Mouse (Mus musculus): ENCODE measurements around the gene Abcd3.

DNA sequence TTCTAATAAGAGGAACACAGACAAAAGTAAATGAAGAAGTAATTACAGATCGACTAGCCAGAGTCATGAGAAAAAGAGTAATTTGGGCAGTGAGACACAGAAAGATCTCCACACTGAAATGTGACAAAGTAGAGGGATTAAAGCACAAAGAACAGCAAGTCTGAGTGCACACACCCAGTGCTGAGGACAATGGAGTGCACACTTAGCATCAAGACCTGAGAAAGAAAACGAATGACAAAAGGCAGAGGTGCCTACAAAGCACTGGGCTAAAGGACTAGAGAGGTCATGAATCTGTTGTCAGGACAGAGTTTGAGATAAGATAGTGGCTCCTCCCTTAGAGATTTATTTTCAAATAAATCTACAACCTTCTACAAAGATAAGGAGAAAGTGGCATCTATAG lies 20.9 kb downstream of the Abcd3 start:
- TF ChIP-seq CTCF (IDR thresholded peaks at IDR 0.05; ENCODE audit: control insufficient read depth, insufficient read depth, insufficient replicate concordance, low read depth, low read length) (no peak), POLR2A (IDR thresholded peaks at IDR 0.05; ENCODE audit: control insufficient read depth, low read depth, low read length) (no peak)
